Mouse (Mus musculus): ENCODE measurements around the gene Ggct.

The Ggct gene

GRCm38 (mm10) chr6:54946241-54946953 lies 46.4 kb downstream of the Ggct start:
- no peak for DNase-seq

- no peak for DNase-seq
These were observed 48.2 kb downstream of the Ggct start for GRCm38 (mm10) chr6:54944551-54944950.

GRCm38 (mm10) chr6:54943753-54944152 lies 49.0 kb downstream of the Ggct start:
- DNase-seq = no peak

- no peak for DNase-seq
These were observed 49.5 kb downstream of the Ggct start for GRCm38 (mm10) chr6:54943292-54943691.

GRCm38 (mm10) chr6:54941149-54941548 lies 51.6 kb downstream of the Ggct start:
- no peak for DNase-seq

GRCm38 (mm10) chr6:54940126-54940525 lies 52.6 kb downstream of the Ggct start:
- DNase-seq = no peak

GRCm38 (mm10) chr6:54939631-54940030 lies 53.1 kb downstream of the Ggct start:
- no peak for DNase-seq

- DNase-seq = no peak
These were observed 56.3 kb downstream of the Ggct start for GRCm38 (mm10) chr6:54936496-54936895.

GRCm38 (mm10) chr6:54934930-54935329 lies 57.8 kb downstream of the Ggct start:
- DNase-seq = no peak

GRCm38 (mm10) chr6:54934313-54934712 lies 58.4 kb downstream of the Ggct start:
- no peak for DNase-seq

- no peak for DNase-seq
These were observed 58.9 kb downstream of the Ggct start for GRCm38 (mm10) chr6:54933866-54934265.

- no peak for DNase-seq
These were observed 59.5 kb downstream of the Ggct start for GRCm38 (mm10) chr6:54933216-54933615.

Measured in cerebellum, postnatal 36 days (tissue).